Mouse (Mus musculus) limb, embryonic 14.5 days (tissue): ENCODE results near the gene Zbtb25. TPM values are rescaled to one million over a fixed set of nuclear protein-coding genes. Genes with fewer than 3 reads are reported as not detected.

ENCODE experiments used
- ATAC-seq: fragments of 200-750 bp; cut with Nextera tagmentation; 2 replicates; pipeline ENCODE4 v1.8.0; 2017; ENCODE audit warnings: low read depth, moderate number of reproducible peaks, moderate TSS enrichment; ENCODE audit not compliant: low FRiP score
- DNase-seq: peaks from one replicate; pipeline ENCODE4 v3.0.0-alpha.2; 2015; ENCODE audit warnings: low spot score
- H3K27ac ChIP-seq: fragments of 300-500 bp; sonication (generic); replicated peaks from 2 replicates; pipeline ENCODE4 v1.5.1; 2014; ENCODE audit warnings: low read depth, mild to moderate bottlenecking, low read length, moderate library complexity, mixed read lengths
- H3K27me3 ChIP-seq: fragments of 300-500 bp; sonication (generic); 2 replicates; pipeline ENCODE4 v1.6.1; 2014; ENCODE audit warnings: low read length, mixed read lengths; ENCODE audit not compliant: control insufficient read depth, insufficient read depth
- H3K36me3 ChIP-seq: fragments of 300-500 bp; sonication (generic); 2 replicates; pipeline ENCODE4 v1.6.1; 2014; ENCODE audit warnings: mild to moderate bottlenecking, low read length, moderate library complexity, mixed read lengths; ENCODE audit not compliant: control insufficient read depth, insufficient read depth
- H3K4me1 ChIP-seq: fragments of 300-500 bp; sonication (generic); 2 replicates; pipeline ENCODE4 v1.6.1; 2014; ENCODE audit warnings: antibody characterized with exemption, low read length, mixed read lengths; ENCODE audit not compliant: control insufficient read depth, insufficient read depth
- H3K4me2 ChIP-seq: fragments of 300-500 bp; sonication (generic); replicated peaks from 2 replicates; pipeline ENCODE4 v1.6.1; 2014; ENCODE audit warnings: low read depth, mild to moderate bottlenecking, low read length, moderate library complexity; ENCODE audit not compliant: severe bottlenecking
- H3K4me3 ChIP-seq: fragments of 300-500 bp; sonication (generic); replicated peaks from 2 replicates; pipeline ENCODE4 v1.5.1; 2014; ENCODE audit warnings: low read length
- H3K9ac ChIP-seq: fragments of 300-500 bp; sonication (generic); 2 replicates; pipeline ENCODE4 v1.6.1; 2014; ENCODE audit warnings: mild to moderate bottlenecking, low read depth, low read length, moderate library complexity; ENCODE audit not compliant: severe bottlenecking
- H3K9me3 ChIP-seq: fragments of 300-500 bp; sonication (generic); 2 replicates; pipeline ENCODE4 v1.6.1; 2016; ENCODE audit warnings: low read length; ENCODE audit not compliant: control insufficient read depth
- POLR2A ChIP-seq: fragments of 200-500 bp; IDR thresholded peaks from 2 replicates; pipeline ENCODE4 v1.8.0; 2012; ENCODE audit warnings: inconsistent platforms, mild to moderate bottlenecking, moderate library complexity, borderline replicate concordance; ENCODE audit not compliant: insufficient read depth, insufficient read length; ENCODE audit errors: extremely low read depth
- WGBS: fragments of 180-500 bp; shearing (Covaris S2); extraction: QIAGEN DNeasy Blood & Tissue Kit; methylation state at CpG from one replicate; pipeline ENCODE4 v1.1.7; 2014; 5-methylcytosine and 5-hydroxymethylcytosine counted together
- polyA plus RNA-seq, 2 experiments: library from polyadenylated mRNA; depleted of rRNA in 1 of 2; stranded (reverse) in 1 of 2; unstranded in 1 of 2; fragments of >200 nt; fragmentation: Nextera tagmentation in 1 of 2; extraction: Ambion mirVana in 1 of 2; gene quantifications; 2 replicates each; pipeline versions ENCODE4 v1.2.1 to v1.2.3; 2012 to 2014

Gene Zbtb25
- polyA plus RNA-seq, 2 experiments = 21.4 to 24.1 TPM

- Histone ChIP-seq H3K4me1 (peaks cover 9% of the 10 kb centered on the region), H3K9ac (no peak overlapping the region), H3K9me3 (no peaks in the 10 kb centered on the region), H3K27me3 (no peaks in the 10 kb centered on the region), H3K4me2 (no peak overlapping the region), H3K36me3 (peaks cover 51% of the 10 kb centered on the region), H3K27ac (peak overlapping the region; percentile 44; the same call in 1 of the 2 replicates), H3K4me3 (no peak overlapping the region)
- TF ChIP-seq POLR2A = no peak
- DNase-seq (peak; percentile 37), ATAC-seq (no peak)
- 68% methylated on average over 4 of the region's 4 CpGs for WGBS
Measured at GRCm38 (mm10) chr12:76304199-76304598, 65.2 kb downstream of the Zbtb25 start.

DNA sequence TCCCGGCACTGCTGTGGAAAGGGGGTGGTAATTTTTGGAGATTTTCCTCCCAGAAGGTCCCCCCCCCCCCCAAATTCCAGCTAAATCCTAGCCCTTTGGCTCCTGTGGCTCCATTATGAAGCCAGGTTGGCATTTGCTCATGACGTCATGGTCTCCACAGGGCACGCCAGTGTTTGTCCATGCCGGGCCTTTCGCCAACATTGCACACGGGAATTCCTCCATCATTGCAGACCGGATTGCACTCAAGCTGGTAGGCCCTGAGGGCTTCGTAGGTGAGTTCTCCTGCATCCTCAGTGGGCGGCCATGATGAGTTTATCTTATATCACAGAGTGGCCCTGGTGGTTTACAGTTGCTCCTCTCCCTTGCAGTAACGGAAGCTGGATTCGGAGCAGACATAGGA is 65.9 kb downstream of the Zbtb25 start:
- H3K36me3 ChIP-seq = peaks cover 57% of the 10 kb centered on the region
- H3K27me3 ChIP-seq = no peaks in the 10 kb centered on the region
- no peak overlapping the region for H3K4me3 ChIP-seq
- 82% methylated on average over 11 of the region's 11 CpGs for WGBS
- TF ChIP-seq POLR2A = no peak
- H3K4me2 ChIP-seq = no peak overlapping the region
- H3K4me1 ChIP-seq = peaks cover 9% of the 10 kb centered on the region
- H3K9ac ChIP-seq = no peak overlapping the region
- H3K27ac ChIP-seq = peak overlapping the region; percentile 44
- H3K9me3 ChIP-seq = no peaks in the 10 kb centered on the region
- ATAC-seq (no peak), DNase-seq (peak; percentile 30)

- no peak overlapping the region for H3K27ac ChIP-seq
- WGBS = 87% methylated on average over 10 of the region's 10 CpGs
- ATAC-seq = no peak
Measured at GRCm38 (mm10) chr12:76300367-76300766, 69.0 kb downstream of the Zbtb25 start.

DNA sequence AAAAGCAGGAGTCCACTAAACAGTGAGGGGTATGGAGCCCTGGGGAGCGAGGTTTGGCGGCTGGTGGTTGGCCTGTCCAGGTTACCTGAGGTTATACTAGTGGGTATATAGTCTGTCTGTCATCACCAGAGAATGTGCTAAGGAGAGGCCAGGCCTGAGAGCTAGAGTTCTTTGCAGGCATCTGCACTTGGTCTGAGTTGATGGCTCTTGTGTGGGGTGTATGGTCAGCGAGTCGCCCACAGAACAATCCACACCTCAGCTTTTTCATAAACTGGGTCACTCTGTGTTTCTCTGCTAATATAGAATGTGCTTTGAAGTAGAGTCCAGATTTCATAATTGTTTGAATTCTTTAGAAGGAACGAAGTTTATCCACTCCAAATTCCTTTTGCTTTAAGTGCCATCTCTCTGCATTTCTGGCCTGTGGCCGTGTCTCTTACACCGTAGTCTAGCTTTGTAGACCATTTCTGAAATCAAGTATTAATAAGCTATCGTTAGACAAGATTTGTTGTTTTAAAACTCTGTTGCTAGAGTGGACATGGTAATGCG is 70.0 kb downstream of the Zbtb25 start:
- H3K36me3 ChIP-seq = peaks cover 78% of the 10 kb centered on the region
- WGBS = 91% methylated on average over 9 of the region's 9 CpGs
- no peaks in the 10 kb centered on the region for H3K4me1 ChIP-seq

More at GRCm38 (mm10) chr12:76300367-76300766, 69.0 kb downstream of the Zbtb25 start:
- DNase-seq = no peak
- TF ChIP-seq POLR2A = no peak
- no peaks in the 10 kb centered on the region for H3K27me3 ChIP-seq
- no peak overlapping the region for H3K4me3 ChIP-seq
- H3K4me2 ChIP-seq = no peak overlapping the region
- H3K9me3 ChIP-seq = no peaks in the 10 kb centered on the region
- H3K36me3 ChIP-seq = peaks cover 69% of the 10 kb centered on the region
- no peak overlapping the region for H3K9ac ChIP-seq
- no peaks in the 10 kb centered on the region for H3K4me1 ChIP-seq

GRCm38 (mm10) chr12:76297830-76298229 is 71.6 kb downstream of the Zbtb25 start:
- DNase-seq (no peak), ATAC-seq (no peak)
- WGBS = 81% methylated on average over 5 of the region's 5 CpGs

More for the DNA sequence above, 70.0 kb downstream of the Zbtb25 start:
- ATAC-seq (no peak), DNase-seq (no peak)
- no peak overlapping the region for H3K4me2 ChIP-seq
- no peak overlapping the region for H3K9ac ChIP-seq
- no peak overlapping the region for H3K4me3 ChIP-seq
- no peak overlapping the region for H3K27ac ChIP-seq
- TF ChIP-seq POLR2A = no peak
- H3K27me3 ChIP-seq = no peaks in the 10 kb centered on the region
- H3K9me3 ChIP-seq = no peaks in the 10 kb centered on the region

More at GRCm38 (mm10) chr12:76297830-76298229, 71.6 kb downstream of the Zbtb25 start:
- Histone ChIP-seq H3K27ac (no peak overlapping the region), H3K4me1 (no peaks in the 10 kb centered on the region), H3K27me3 (no peaks in the 10 kb centered on the region), H3K36me3 (peaks cover 75% of the 10 kb centered on the region), H3K9me3 (no peaks in the 10 kb centered on the region), H3K9ac (no peak overlapping the region), H3K4me2 (no peak overlapping the region), H3K4me3 (no peak overlapping the region)
- TF ChIP-seq POLR2A = no peak

Other genes with a start within 250 kb of the Zbtb25 start
- 0.24 and 0.31 TPM in 2 replicates for gene Esr2, start 192.3 kb downstream of the Zbtb25 start, polyA plus RNA-seq (2012; rRNA removed)
- 0.10 and 0.40 TPM in 2 replicates for gene Esr2, start 192.3 kb downstream of the Zbtb25 start, polyA plus RNA-seq (2014; fragmentation: Nextera tagmentation; extraction: Ambion mirVana)
- gene Tex21, start 122.9 kb downstream of the Zbtb25 start, polyA plus RNA-seq (2012; rRNA removed) = 0.06 TPM in 1 of 2 replicates, not detected in the other
- gene Tex21, start 122.9 kb downstream of the Zbtb25 start, polyA plus RNA-seq (2014; fragmentation: Nextera tagmentation; extraction: Ambion mirVana) = 0.12 and 0.19 TPM in 2 replicates
- gene Mthfd1, start 114.3 kb downstream of the Zbtb25 start, polyA plus RNA-seq (2012; rRNA removed) = 37.0 and 49.5 TPM in 2 replicates
- 61.8 and 62.7 TPM in 2 replicates for gene Mthfd1, start 114.3 kb downstream of the Zbtb25 start, polyA plus RNA-seq (2014; fragmentation: Nextera tagmentation; extraction: Ambion mirVana)
- gene Akap5, start 44.7 kb downstream of the Zbtb25 start, polyA plus RNA-seq (2012; rRNA removed) = 1.1 and 1.6 TPM in 2 replicates
- gene Akap5, start 44.7 kb downstream of the Zbtb25 start, polyA plus RNA-seq (2014; fragmentation: Nextera tagmentation; extraction: Ambion mirVana) = 1.0 and 1.5 TPM in 2 replicates
- gene Zbtb1, start 664 bp upstream of the Zbtb25 start, polyA plus RNA-seq (2012; rRNA removed) = 6.2 and 6.9 TPM in 2 replicates
- 9.4 and 10.5 TPM in 2 replicates for gene Zbtb1, start 664 bp upstream of the Zbtb25 start, polyA plus RNA-seq (2014; fragmentation: Nextera tagmentation; extraction: Ambion mirVana)
- gene Hspa2, start 34.6 kb upstream of the Zbtb25 start, polyA plus RNA-seq (2012; rRNA removed) = 5.1 and 6.7 TPM in 2 replicates
- gene Hspa2, start 34.6 kb upstream of the Zbtb25 start, polyA plus RNA-seq (2014; fragmentation: Nextera tagmentation; extraction: Ambion mirVana) = 7.7 and 8.3 TPM in 2 replicates
- gene Ppp1r36, start 47.9 kb upstream of the Zbtb25 start, polyA plus RNA-seq (2012; rRNA removed) = 2.1 and 4.2 TPM in 2 replicates
- 3.1 and 5.3 TPM in 2 replicates for gene Ppp1r36, start 47.9 kb upstream of the Zbtb25 start, polyA plus RNA-seq (2014; fragmentation: Nextera tagmentation; extraction: Ambion mirVana)
- gene Plekhg3, start 161.3 kb upstream of the Zbtb25 start, polyA plus RNA-seq (2012; rRNA removed) = 22.7 and 23.7 TPM in 2 replicates
- 5.6 and 7.9 TPM in 2 replicates for gene Plekhg3, start 161.3 kb upstream of the Zbtb25 start, polyA plus RNA-seq (2014; fragmentation: Nextera tagmentation; extraction: Ambion mirVana)